Mouse (Mus musculus): ENCODE measurements at regions not wholly inside any gene's neighbourhood (a gene's known extent, or its start where the extent isn't known, plus 50 kb on each side); places are given as distances from the start of the nearest gene placed in this dataset.

DNA sequence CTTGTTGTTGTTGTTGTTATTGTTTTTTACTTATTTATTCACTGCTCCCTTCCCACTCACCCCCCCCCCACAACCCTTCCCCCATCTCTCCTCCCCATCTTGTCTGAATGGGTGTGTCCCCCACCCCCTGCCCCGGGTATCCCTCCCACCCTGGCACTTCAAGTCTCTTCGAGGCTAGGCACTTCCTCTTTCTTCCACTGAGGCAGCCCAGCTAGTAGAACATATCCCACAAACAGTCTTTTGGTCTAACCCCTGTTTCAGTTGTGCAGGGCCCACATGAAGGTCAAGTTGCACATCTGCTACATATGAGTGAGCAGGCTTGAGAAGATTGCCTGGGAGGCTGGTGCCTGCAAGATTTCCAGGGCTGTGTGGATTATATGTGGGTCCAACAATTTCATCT lies 97.6 kb upstream of the Agr3 start:
- Histone ChIP-seq H3K4me3 (ENCODE audit: insufficient read depth, low read depth, low read length) (no peak overlapping the region), H3K36me3 (ENCODE audit: control insufficient read depth, insufficient read depth, low read length) (no peaks in the 10 kb centered on the region), H3K27ac (ENCODE audit: insufficient read depth, low read depth, low read length) (no peak overlapping the region), H3K4me1 (ENCODE audit: control insufficient read depth, insufficient read depth, low read length) (no peaks in the 10 kb centered on the region), H3K27me3 (replicated peaks; ENCODE audit: control insufficient read depth, insufficient read depth, low read length) (no peaks in the 10 kb centered on the region; the same call in 1 of the 2 replicates)
- no peak for DNase-seq
- 70% methylated on average over 2 of the region's 2 CpGs for WGBS
- no peak for TF ChIP-seq CTCF (conservative IDR thresholded peaks at IDR 0.05; ENCODE audit: insufficient read depth, insufficient read length, low read depth, low read length)
- TF ChIP-seq POLR2A (IDR thresholded peaks at IDR 0.05; ENCODE audit: low read depth, low read length): no peak

DNA sequence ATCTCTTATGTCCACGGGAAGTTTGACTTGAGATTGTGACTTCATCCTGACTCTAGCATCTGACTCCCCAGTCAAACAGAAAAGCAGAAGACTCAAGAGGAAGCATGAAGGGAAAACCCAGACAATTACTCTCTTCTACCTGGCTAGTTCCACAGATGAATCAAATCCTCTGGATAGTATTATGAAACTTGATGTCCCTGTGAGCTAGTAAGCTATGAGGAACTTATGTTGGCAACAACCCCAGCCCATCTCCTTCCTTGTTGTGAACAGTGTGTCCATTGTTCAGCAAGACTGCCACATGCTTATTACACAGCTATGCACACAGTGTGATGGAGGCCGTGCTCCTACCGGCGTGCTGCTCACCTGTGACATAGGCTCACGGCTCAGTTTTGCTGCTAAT lies 98.4 kb upstream of the Agr3 start:
- Histone ChIP-seq H3K4me1 (ENCODE audit: control insufficient read depth, insufficient read depth, low read length) (no peaks in the 10 kb centered on the region), H3K27ac (ENCODE audit: insufficient read depth, low read depth, low read length) (no peak overlapping the region), H3K4me3 (ENCODE audit: insufficient read depth, low read depth, low read length) (no peak overlapping the region), H3K27me3 (replicated peaks; ENCODE audit: control insufficient read depth, insufficient read depth, low read length) (no peaks in the 10 kb centered on the region; the same call in 1 of the 2 replicates), H3K36me3 (ENCODE audit: control insufficient read depth, insufficient read depth, low read length) (no peaks in the 10 kb centered on the region)
- WGBS: 88% methylated on average over 5 of the region's 5 CpGs
- DNase-seq: no peak
- no peak for TF ChIP-seq CTCF (conservative IDR thresholded peaks at IDR 0.05; ENCODE audit: insufficient read depth, insufficient read length, low read depth, low read length)
- no peak for TF ChIP-seq POLR2A (IDR thresholded peaks at IDR 0.05; ENCODE audit: low read depth, low read length)

DNA sequence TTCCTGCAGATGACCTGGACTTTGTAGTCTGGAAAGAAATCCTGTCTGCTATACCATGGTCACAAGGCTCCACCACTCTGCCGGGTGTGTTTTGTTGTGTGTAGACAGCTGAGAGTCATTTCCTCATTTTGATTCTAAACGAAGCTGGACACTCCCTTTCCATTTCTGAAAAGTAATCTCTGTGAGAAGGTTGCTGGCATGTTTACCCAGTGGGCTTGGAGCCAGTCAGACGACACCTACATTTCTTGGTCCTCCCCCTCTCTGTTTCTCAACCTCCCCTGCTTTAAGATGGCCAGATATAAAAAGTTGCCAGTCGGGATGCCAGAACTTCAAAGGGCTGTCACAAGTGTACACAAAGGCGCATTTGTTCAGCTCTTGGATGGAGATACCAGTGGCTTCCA lies 100.8 kb upstream of the Agr3 start:
- peak; percentile 7 for DNase-seq
- no peaks in the 10 kb centered on the region; the same call in 1 of the 2 replicates for H3K27me3 ChIP-seq (replicated peaks; ENCODE audit: control insufficient read depth, insufficient read depth, low read length)
- no peak overlapping the region for H3K4me3 ChIP-seq (ENCODE audit: insufficient read depth, low read depth, low read length)
- WGBS: 20% methylated on average over 5 of the region's 5 CpGs
- H3K27ac ChIP-seq (ENCODE audit: insufficient read depth, low read depth, low read length): no peak overlapping the region
- no peaks in the 10 kb centered on the region for H3K36me3 ChIP-seq (ENCODE audit: control insufficient read depth, insufficient read depth, low read length)
- TF ChIP-seq CTCF (conservative IDR thresholded peaks at IDR 0.05; ENCODE audit: insufficient read depth, insufficient read length, low read depth, low read length) (no peak), POLR2A (IDR thresholded peaks at IDR 0.05; ENCODE audit: low read depth, low read length) (no peak)
- H3K4me1 ChIP-seq (ENCODE audit: control insufficient read depth, insufficient read depth, low read length): no peaks in the 10 kb centered on the region

DNA sequence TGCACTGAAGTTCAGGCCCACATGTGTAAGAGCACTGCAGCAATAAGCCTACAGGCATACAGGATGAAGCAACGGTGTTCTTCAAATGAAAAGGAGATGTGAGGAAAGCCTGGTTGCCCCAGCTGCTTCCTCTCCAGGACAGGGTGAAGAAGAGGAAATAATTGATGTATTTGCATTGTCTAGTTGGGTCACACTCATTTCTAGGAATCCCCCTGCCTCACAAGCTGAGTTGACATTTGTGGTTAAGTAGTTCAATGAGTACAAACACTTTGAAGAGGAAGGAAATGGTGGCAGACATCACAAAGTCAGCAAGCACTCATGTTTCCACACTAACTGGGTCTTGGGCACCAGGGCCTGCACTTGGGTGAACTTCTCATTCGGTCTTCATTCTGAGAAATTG lies 126.2 kb upstream of the Agr3 start:
- H3K27ac ChIP-seq (ENCODE audit: insufficient read depth, low read depth, low read length): no peak overlapping the region
- no peaks in the 10 kb centered on the region for H3K4me1 ChIP-seq (ENCODE audit: control insufficient read depth, insufficient read depth, low read length)
- H3K36me3 ChIP-seq (ENCODE audit: control insufficient read depth, insufficient read depth, low read length): no peaks in the 10 kb centered on the region
- H3K4me3 ChIP-seq (ENCODE audit: insufficient read depth, low read depth, low read length): no peak overlapping the region
- TF ChIP-seq CTCF (conservative IDR thresholded peaks at IDR 0.05; ENCODE audit: insufficient read depth, insufficient read length, low read depth, low read length) (no peak), POLR2A (IDR thresholded peaks at IDR 0.05; ENCODE audit: low read depth, low read length) (no peak)
- 75% methylated on average over 2 of the region's 2 CpGs for WGBS
- no peak for DNase-seq
- H3K27me3 ChIP-seq (replicated peaks; ENCODE audit: control insufficient read depth, insufficient read depth, low read length): no peaks in the 10 kb centered on the region

- H3K4me3 ChIP-seq (ENCODE audit: insufficient read depth, low read depth, low read length): no peak overlapping the region
- DNase-seq: no peak
- WGBS: 89% methylated on average over 2 of the region's 2 CpGs
- H3K27me3 ChIP-seq (replicated peaks; ENCODE audit: control insufficient read depth, insufficient read depth, low read length): no peaks in the 10 kb centered on the region
- H3K36me3 ChIP-seq (ENCODE audit: control insufficient read depth, insufficient read depth, low read length): no peaks in the 10 kb centered on the region
- no peak overlapping the region for H3K27ac ChIP-seq (ENCODE audit: insufficient read depth, low read depth, low read length)
- TF ChIP-seq POLR2A (IDR thresholded peaks at IDR 0.05; ENCODE audit: low read depth, low read length) (no peak), CTCF (conservative IDR thresholded peaks at IDR 0.05; ENCODE audit: insufficient read depth, insufficient read length, low read depth, low read length) (no peak)
- no peaks in the 10 kb centered on the region for H3K4me1 ChIP-seq (ENCODE audit: control insufficient read depth, insufficient read depth, low read length)
These were observed 150.0 kb upstream of the Agr3 start for GRCm38 (mm10) chr12:35775396-35775795.

GRCm38 (mm10) chr12:35770387-35771024 lies 154.9 kb upstream of the Agr3 start:
- Histone ChIP-seq H3K36me3 (ENCODE audit: control insufficient read depth, insufficient read depth, low read length) (no peaks in the 10 kb centered on the region), H3K27ac (ENCODE audit: insufficient read depth, low read depth, low read length) (no peak overlapping the region), H3K4me3 (ENCODE audit: insufficient read depth, low read depth, low read length) (no peak overlapping the region), H3K4me1 (ENCODE audit: control insufficient read depth, insufficient read depth, low read length) (no peaks in the 10 kb centered on the region), H3K27me3 (replicated peaks; ENCODE audit: control insufficient read depth, insufficient read depth, low read length) (no peaks in the 10 kb centered on the region)
- DNase-seq: no peak
- TF ChIP-seq POLR2A (IDR thresholded peaks at IDR 0.05; ENCODE audit: low read depth, low read length) (no peak), CTCF (conservative IDR thresholded peaks at IDR 0.05; ENCODE audit: insufficient read depth, insufficient read length, low read depth, low read length) (no peak)
- WGBS: 59% methylated on average over 5 of the region's 5 CpGs

GRCm38 (mm10) chr12:35758916-35759315 lies 166.5 kb upstream of the Agr3 start:
- Histone ChIP-seq H3K36me3 (ENCODE audit: control insufficient read depth, insufficient read depth, low read length) (no peaks in the 10 kb centered on the region), H3K27ac (ENCODE audit: insufficient read depth, low read depth, low read length) (no peak overlapping the region), H3K4me1 (ENCODE audit: control insufficient read depth, insufficient read depth, low read length) (no peaks in the 10 kb centered on the region), H3K27me3 (replicated peaks; ENCODE audit: control insufficient read depth, insufficient read depth, low read length) (no peaks in the 10 kb centered on the region), H3K4me3 (ENCODE audit: insufficient read depth, low read depth, low read length) (no peak overlapping the region)
- no peak for DNase-seq
- no peak for TF ChIP-seq CTCF (conservative IDR thresholded peaks at IDR 0.05; ENCODE audit: insufficient read depth, insufficient read length, low read depth, low read length)
- TF ChIP-seq POLR2A (IDR thresholded peaks at IDR 0.05; ENCODE audit: low read depth, low read length): no peak
- 90% methylated on average over 1 of the region's 1 CpGs for WGBS
